Mouse (Mus musculus): ENCODE results near the gene Asap2.
"Not testable (repeated sequence)": the region's sequence is repeated elsewhere in the genome, so short reads cannot be mapped to it uniquely, and the experiment has no call there.

The Asap2 gene

GRCm38 (mm10) chr12:20990132-20990531 lies at the start of gene Asap2:
Gene Asap2, plus strand, starts transcription at chr12:20990459.
- DNase-seq (ENCODE audit: low read depth in 2 of 2, low spot score in 2 of 2): peak; percentile 29 to 35

GRCm38 (mm10) chr12:20947051-20947997 lies 42.9 kb upstream of the Asap2 start:
- DNase-seq (ENCODE audit: low read depth in 2 of 2, low spot score in 2 of 2): not testable (repeated sequence)

- DNase-seq (ENCODE audit: low read depth in 2 of 2, low spot score in 2 of 2): peak in 1 of 2 experiments; percentile 0
These were observed 320 bp downstream of the Asap2 start for GRCm38 (mm10) chr12:20990579-20990978.

- DNase-seq (ENCODE audit: low read depth in 2 of 2, low spot score in 2 of 2): peak in 1 of 2 experiments; percentile 2
These were observed 40.6 kb downstream of the Asap2 start for GRCm38 (mm10) chr12:21030875-21031274.

- DNase-seq (ENCODE audit: low read depth in 2 of 2, low spot score in 2 of 2): not testable (repeated sequence)
These were observed 56.5 kb downstream of the Asap2 start for GRCm38 (mm10) chr12:21046716-21047115.

GRCm38 (mm10) chr12:21075731-21076130 lies 85.5 kb downstream of the Asap2 start:
- peak; percentile 43 to 66 for DNase-seq (ENCODE audit: low read depth in 2 of 2, low spot score in 2 of 2)

- not testable (repeated sequence) for DNase-seq (ENCODE audit: low read depth in 2 of 2, low spot score in 2 of 2)
These were observed 99.9 kb downstream of the Asap2 start for GRCm38 (mm10) chr12:21090168-21090567.

GRCm38 (mm10) chr12:21092446-21092845 lies 102.2 kb downstream of the Asap2 start:
- not testable (repeated sequence) for DNase-seq (ENCODE audit: low read depth in 2 of 2, low spot score in 2 of 2)

- DNase-seq (ENCODE audit: low read depth in 2 of 2, low spot score in 2 of 2): not testable (repeated sequence)
These were observed 107.6 kb downstream of the Asap2 start for GRCm38 (mm10) chr12:21097806-21098325.

- peak in 1 of 2 experiments; percentile 3 for DNase-seq (ENCODE audit: low read depth in 2 of 2, low spot score in 2 of 2)
These were observed 120.8 kb downstream of the Asap2 start for GRCm38 (mm10) chr12:21111116-21111475.

GRCm38 (mm10) chr12:21111476-21112452 lies 121.5 kb downstream of the Asap2 start:
- peak; percentile 47 to 56 for DNase-seq (ENCODE audit: low read depth in 2 of 2, low spot score in 2 of 2)

GRCm38 (mm10) chr12:21112453-21112857 lies 122.2 kb downstream of the Asap2 start:
- peak; percentile 15 to 32 for DNase-seq (ENCODE audit: low read depth in 2 of 2, low spot score in 2 of 2)

- DNase-seq (ENCODE audit: low read depth in 2 of 2, low spot score in 2 of 2): no peak
These were observed 129.2 kb downstream of the Asap2 start for GRCm38 (mm10) chr12:21119446-21119845.

GRCm38 (mm10) chr12:21122818-21123217 lies 132.6 kb downstream of the Asap2 start:
- no peak for DNase-seq (ENCODE audit: low read depth in 2 of 2, low spot score in 2 of 2)

GRCm38 (mm10) chr12:21123647-21124046 lies 133.4 kb downstream of the Asap2 start:
- no peak for DNase-seq (ENCODE audit: low read depth in 2 of 2, low spot score in 2 of 2)

GRCm38 (mm10) chr12:21125675-21126470 lies 135.6 kb downstream of the Asap2 start:
- no peak for DNase-seq (ENCODE audit: low read depth in 2 of 2, low spot score in 2 of 2)

- DNase-seq (ENCODE audit: low read depth in 2 of 2, low spot score in 2 of 2): no peak
These were observed 136.3 kb downstream of the Asap2 start for GRCm38 (mm10) chr12:21126516-21126915.

- DNase-seq (ENCODE audit: low read depth in 2 of 2, low spot score in 2 of 2): no peak
These were observed 138.9 kb downstream of the Asap2 start for GRCm38 (mm10) chr12:21128930-21129869.

GRCm38 (mm10) chr12:21130274-21130823 lies 140.1 kb downstream of the Asap2 start:
- no peak for DNase-seq (ENCODE audit: low read depth in 2 of 2, low spot score in 2 of 2)

Data from CD8-positive naive resting alpha-beta T cell, adult 2 months (primary cell).